Mouse (Mus musculus) kidney, embryonic 14.5 days (tissue): ENCODE measurements at regions not wholly inside any gene's neighbourhood (a gene's known extent, or its start where the extent isn't known, plus 50 kb on each side); places are given as distances from the start of the nearest gene placed in this dataset.
"Not testable (repeated sequence)": the region's sequence is repeated elsewhere in the genome, so short reads cannot be mapped to it uniquely, and the experiment has no call there.

ENCODE experiments used
- ATAC-seq: fragments of 200-750 bp; cut with Nextera tagmentation; 2 replicates; pipeline ENCODE4 v1.8.0; 2017; ENCODE audit warnings: moderate number of reproducible peaks, mild to moderate bottlenecking, moderate TSS enrichment, moderate library complexity; ENCODE audit not compliant: low FRiP score, low TSS enrichment
- H3K27ac ChIP-seq: fragments of 300-500 bp; sonication (generic); 2 replicates; pipeline ENCODE4 v1.5.1; 2014; ENCODE audit warnings: low read depth, mild to moderate bottlenecking, low read length, moderate library complexity, mixed read lengths
- H3K27me3 ChIP-seq: fragments of 300-500 bp; sonication (generic); 2 replicates; pipeline ENCODE4 v1.6.1; 2014; ENCODE audit warnings: mild to moderate bottlenecking, low read length; ENCODE audit not compliant: control insufficient read depth, insufficient read depth
- H3K36me3 ChIP-seq: fragments of 300-500 bp; sonication (generic); 2 replicates; pipeline ENCODE4 v1.6.1; 2014; ENCODE audit warnings: low read length, mixed read lengths; ENCODE audit not compliant: control insufficient read depth, insufficient read depth
- H3K4me1 ChIP-seq: fragments of 300-500 bp; sonication (generic); 2 replicates; pipeline ENCODE4 v1.6.1; 2014; ENCODE audit warnings: low read length, mixed read lengths; ENCODE audit not compliant: control insufficient read depth, insufficient read depth
- H3K4me2 ChIP-seq: fragments of 300-500 bp; sonication (generic); replicated peaks from 2 replicates; pipeline ENCODE4 v1.6.1; 2014; ENCODE audit warnings: low read depth, mild to moderate bottlenecking, low read length
- H3K4me3 ChIP-seq: fragments of 300-500 bp; sonication (generic); 2 replicates; pipeline ENCODE4 v1.5.1; 2014; ENCODE audit warnings: mild to moderate bottlenecking, low read length
- H3K9ac ChIP-seq: fragments of 300-500 bp; sonication (generic); 2 replicates; pipeline ENCODE4 v1.6.1; 2014; ENCODE audit warnings: low read depth, mild to moderate bottlenecking, low read length, moderate library complexity
- H3K9me3 ChIP-seq: fragments of 300-500 bp; sonication (generic); 2 replicates; pipeline ENCODE4 v1.6.1; 2016; ENCODE audit warnings: low read length; ENCODE audit not compliant: control insufficient read depth
- WGBS: fragments of 180-500 bp; shearing (Covaris S2); extraction: QIAGEN DNeasy Blood & Tissue Kit; methylation state at CpG from one replicate; pipeline ENCODE4 v1.1.7; 2014; 5-methylcytosine and 5-hydroxymethylcytosine counted together

DNA sequence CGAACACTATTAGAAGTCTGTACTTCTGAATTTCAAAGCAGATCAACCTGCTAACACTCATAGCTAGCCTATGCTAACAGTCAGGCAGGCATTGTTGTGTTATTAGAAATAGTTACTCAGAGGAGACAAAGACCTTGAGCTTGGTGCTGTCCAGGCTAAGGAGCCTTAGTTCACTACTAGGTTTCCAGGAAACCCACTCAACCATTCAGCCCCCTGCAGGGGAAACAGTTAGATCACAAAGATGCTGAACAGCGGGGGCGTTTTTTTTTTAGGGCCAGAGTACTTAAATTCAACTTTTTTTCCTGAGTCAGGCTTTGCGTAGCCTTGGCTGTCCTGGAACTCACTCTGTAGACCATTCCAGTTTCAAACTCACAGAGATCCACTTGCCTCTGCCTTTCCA is 130.7 kb downstream of the Gxylt1 start:
- Histone ChIP-seq H3K9ac (no peak overlapping the region), H3K4me1 (no peaks in the 10 kb centered on the region), H3K36me3 (no peaks in the 10 kb centered on the region), H3K27me3 (no peaks in the 10 kb centered on the region), H3K4me2 (no peak overlapping the region), H3K27ac (no peak overlapping the region), H3K4me3 (no peak overlapping the region), H3K9me3 (no peaks in the 10 kb centered on the region)
- no peak for ATAC-seq
- 76% methylated on average over 4 of the region's 4 CpGs for WGBS

DNA sequence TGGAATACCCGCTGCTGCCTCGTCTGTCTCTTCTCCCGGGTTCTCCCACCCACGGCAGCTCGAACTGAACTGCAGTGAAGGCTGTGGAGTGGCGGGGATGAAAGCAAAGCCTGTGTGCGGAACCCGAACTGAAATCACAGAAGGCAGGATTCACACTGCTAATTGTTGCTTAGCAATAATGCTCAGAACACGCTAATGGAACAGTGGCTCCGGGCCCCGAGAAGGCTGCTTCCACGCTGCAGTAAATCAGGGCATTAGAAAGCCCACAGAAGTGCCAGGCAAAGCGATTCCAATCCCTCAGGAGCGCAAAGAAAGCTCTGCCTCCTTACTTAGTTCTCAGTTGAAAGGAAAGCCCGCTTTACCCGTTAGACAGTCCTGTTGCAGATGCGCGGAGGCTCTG is 141.6 kb downstream of the Gxylt1 start:
- Histone ChIP-seq H3K4me1 (no peaks in the 10 kb centered on the region), H3K27ac (no peak overlapping the region), H3K4me2 (no peak overlapping the region), H3K9ac (no peak overlapping the region), H3K4me3 (no peak overlapping the region), H3K36me3 (no peaks in the 10 kb centered on the region), H3K27me3 (no peaks in the 10 kb centered on the region), H3K9me3 (no peaks in the 10 kb centered on the region)
- no peak for ATAC-seq
- 78% methylated on average over 18 of the region's 18 CpGs for WGBS

- Histone ChIP-seq H3K4me2 (no peak overlapping the region), H3K4me1 (no peaks in the 10 kb centered on the region), H3K9ac (no peak overlapping the region), H3K4me3 (no peak overlapping the region), H3K27me3 (no peaks in the 10 kb centered on the region), H3K27ac (no peak overlapping the region), H3K36me3 (no peaks in the 10 kb centered on the region), H3K9me3 (no peaks in the 10 kb centered on the region)
- no peak for ATAC-seq
Measured at GRCm38 (mm10) chr15:93131056-93131455, 143.9 kb downstream of the Gxylt1 start.

DNA sequence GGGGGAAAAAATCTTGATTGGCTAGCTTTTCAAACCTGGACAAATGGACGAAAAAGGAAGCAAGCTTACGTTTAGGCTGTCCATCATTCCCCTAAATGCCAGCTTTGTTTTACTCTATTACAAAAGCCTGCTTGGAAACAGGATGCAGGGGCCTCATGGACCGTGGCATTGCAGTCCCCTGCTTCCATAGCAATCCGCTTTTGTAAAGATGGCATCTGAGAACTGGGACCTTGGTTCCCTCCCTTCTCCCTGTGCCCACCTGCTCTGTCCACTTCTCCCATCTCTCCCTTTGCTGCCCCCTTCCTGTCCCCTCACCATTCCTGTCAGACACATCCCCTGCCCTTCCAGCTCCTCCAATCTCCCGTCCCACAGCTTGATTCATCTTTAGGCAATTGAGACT is 149.7 kb downstream of the Gxylt1 start:
- Histone ChIP-seq H3K4me1 (no peaks in the 10 kb centered on the region), H3K36me3 (no peaks in the 10 kb centered on the region), H3K27ac (no peak overlapping the region), H3K4me3 (no peak overlapping the region), H3K4me2 (no peak overlapping the region), H3K27me3 (no peaks in the 10 kb centered on the region), H3K9me3 (no peaks in the 10 kb centered on the region), H3K9ac (no peak overlapping the region)
- no peak for ATAC-seq
- WGBS, result 74% methylated on average over 5 of the region's 5 CpGs

- Histone ChIP-seq H3K27ac (no peak overlapping the region), H3K9me3 (no peaks in the 10 kb centered on the region), H3K4me3 (no peak overlapping the region), H3K27me3 (no peaks in the 10 kb centered on the region), H3K9ac (no peak overlapping the region), H3K4me1 (no peaks in the 10 kb centered on the region), H3K36me3 (no peaks in the 10 kb centered on the region), H3K4me2 (no peak overlapping the region)
- WGBS, result 72% methylated on average over 4 of the region's 4 CpGs
- 0 out of 2 replicates have a peak, but pooled peaks have one; percentile 55 for ATAC-seq
Measured at GRCm38 (mm10) chr15:93121156-93121555, 153.8 kb downstream of the Gxylt1 start.

DNA sequence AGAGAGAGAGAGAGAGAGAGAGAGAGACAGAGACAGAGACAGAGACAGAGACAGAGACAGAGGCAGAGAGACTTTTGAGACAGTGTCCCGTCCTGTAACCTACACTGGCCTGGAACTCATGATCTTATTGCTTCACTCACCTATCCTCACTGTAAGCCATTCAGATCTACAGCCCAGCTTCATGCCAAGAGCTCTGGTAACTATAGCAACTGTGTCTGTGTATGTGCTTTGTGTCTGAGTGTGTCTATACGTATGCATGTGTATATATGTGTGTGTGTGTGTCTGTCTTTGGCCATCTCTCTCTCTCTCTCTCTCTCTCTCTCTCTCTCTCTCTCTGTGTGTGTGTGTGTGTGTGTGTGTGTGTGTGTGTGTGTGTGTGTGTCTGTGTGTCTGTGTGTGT is 157.2 kb downstream of the Gxylt1 start:
- H3K4me3 ChIP-seq, result not testable (repeated sequence)

GRCm38 (mm10) chr15:93115674-93116102 is 159.3 kb downstream of the Gxylt1 start:
- peak overlapping the region; percentile 61 for H3K4me2 ChIP-seq
- peak; percentile 92 for ATAC-seq
- H3K9ac ChIP-seq, result no peak overlapping the region
- H3K4me1 ChIP-seq, result no peaks in the 10 kb centered on the region
- H3K27me3 ChIP-seq, result no peaks in the 10 kb centered on the region
- peak overlapping the region; percentile 28 for H3K4me3 ChIP-seq
- no peaks in the 10 kb centered on the region for H3K36me3 ChIP-seq
- WGBS, result 2% methylated on average over 16 of the region's 16 CpGs
- no peaks in the 10 kb centered on the region for H3K9me3 ChIP-seq
- H3K27ac ChIP-seq, result no peak overlapping the region

More for the DNA sequence above, 157.2 kb downstream of the Gxylt1 start:
- not testable (repeated sequence) for H3K4me1 ChIP-seq, ATAC-seq, H3K9ac ChIP-seq, H3K36me3 ChIP-seq, H3K27ac ChIP-seq, H3K9me3 ChIP-seq, H3K4me2 ChIP-seq, H3K27me3 ChIP-seq
- 76% methylated on average over 2 of the region's 2 CpGs for WGBS

- Histone ChIP-seq H3K9me3 (no peaks in the 10 kb centered on the region), H3K4me1 (no peaks in the 10 kb centered on the region), H3K4me3 (no peak overlapping the region), H3K4me2 (no peak overlapping the region), H3K27ac (no peak overlapping the region), H3K9ac (no peak overlapping the region), H3K36me3 (no peaks in the 10 kb centered on the region), H3K27me3 (no peaks in the 10 kb centered on the region)
- 75% methylated on average over 4 of the region's 4 CpGs for WGBS
- ATAC-seq, result no peak
Measured at GRCm38 (mm10) chr15:93104936-93105335, 170.0 kb downstream of the Gxylt1 start.

DNA sequence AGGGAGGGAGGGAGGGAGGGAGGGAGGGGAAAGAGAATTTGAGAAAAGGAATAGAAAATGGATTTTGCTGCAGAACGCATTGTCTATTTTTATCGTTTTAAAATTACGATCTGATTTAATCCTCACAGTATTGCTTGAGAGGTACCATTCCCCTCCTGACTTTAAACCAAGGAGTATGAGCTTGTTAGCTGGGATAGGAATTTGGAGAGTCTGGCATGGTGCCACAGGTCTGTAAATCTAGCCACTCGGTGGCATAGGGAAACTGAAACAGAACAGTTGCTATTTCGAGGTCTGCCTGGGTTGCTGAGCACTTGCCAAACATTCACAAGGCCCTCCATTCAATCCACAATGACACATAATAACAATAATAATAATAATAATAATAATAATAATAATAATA is 171.6 kb downstream of the Gxylt1 start:
- Histone ChIP-seq H3K4me2 (no peak overlapping the region), H3K9ac (no peak overlapping the region), H3K9me3 (no peaks in the 10 kb centered on the region), H3K4me1 (no peaks in the 10 kb centered on the region), H3K4me3 (no peak overlapping the region), H3K27ac (no peak overlapping the region), H3K27me3 (no peaks in the 10 kb centered on the region), H3K36me3 (no peaks in the 10 kb centered on the region)
- ATAC-seq, result no peak
- WGBS, result 63% methylated on average over 5 of the region's 5 CpGs

GRCm38 (mm10) chr15:93101881-93102280 is 173.1 kb downstream of the Gxylt1 start:
- H3K9ac ChIP-seq, result no peak overlapping the region
- H3K27ac ChIP-seq, result no peak overlapping the region
- H3K4me3 ChIP-seq, result no peak overlapping the region
- no peak for ATAC-seq
- 91% methylated on average over 10 of the region's 10 CpGs for WGBS
- H3K9me3 ChIP-seq, result no peaks in the 10 kb centered on the region
- H3K4me1 ChIP-seq, result no peaks in the 10 kb centered on the region
- H3K4me2 ChIP-seq, result no peak overlapping the region
- H3K27me3 ChIP-seq, result no peaks in the 10 kb centered on the region
- no peaks in the 10 kb centered on the region for H3K36me3 ChIP-seq
